Mouse (Mus musculus) MEL (cell line): ENCODE measurements at regions not wholly inside any gene's neighbourhood (a gene's known extent, or its start where the extent isn't known, plus 50 kb on each side); places are given as distances from the start of the nearest gene placed in this dataset.

Experiments used
- DNase-seq: peaks from one replicate; pipeline ENCODE4 v3.0.0; 2011; ENCODE audit warnings: low read depth, low spot score
- H3K27ac ChIP-seq: 2 replicates; pipeline ENCODE4 v1.5.1; 2012; ENCODE audit warnings: low read depth, mild to moderate bottlenecking, control low read depth, low read length, moderate library complexity; ENCODE audit not compliant: control insufficient read depth
- H3K27me3 ChIP-seq, 2 experiments: fragments of 150-350 bp in 1 of 2; sonication (generic) in 1 of 2; 2 replicates each; pipeline ENCODE4 v1.6.1; 2012; ENCODE audit warnings: low read length in 2 of 2, mild to moderate bottlenecking in 2 of 2, improper control_type of control experiment in 1 of 2, moderate library complexity in 1 of 2; ENCODE audit not compliant: insufficient read depth in 2 of 2, control insufficient read depth in 1 of 2
- H3K36me3 ChIP-seq, 2 experiments: 2 replicates each; pipeline ENCODE4 v1.6.1; 2012 to 2014; ENCODE audit warnings: low read length in 2 of 2, improper control_type of control experiment in 1 of 2, inconsistent platforms in 1 of 2, mild to moderate bottlenecking in 1 of 2; ENCODE audit not compliant: insufficient read depth in 2 of 2, control insufficient read depth in 1 of 2
- H3K4me1 ChIP-seq, 2 experiments: fragments of 150-350 bp in 1 of 2; sonication (generic) in 1 of 2; 2 replicates each; pipeline ENCODE4 v1.6.1; 2012; ENCODE audit warnings: low read length in 2 of 2, improper control_type of control experiment in 1 of 2, mild to moderate bottlenecking in 1 of 2; ENCODE audit not compliant: insufficient read depth in 2 of 2, control insufficient read depth in 1 of 2
- H3K4me3 ChIP-seq, 2 experiments: fragments of 150-350 bp in 1 of 2; sonication (generic) in 1 of 2; 2 replicates each; pipeline ENCODE4 v1.5.1; 2012; ENCODE audit warnings: low read depth in 2 of 2, low read length in 2 of 2, mild to moderate bottlenecking in 2 of 2, moderate library complexity in 2 of 2, control low read depth in 1 of 2, improper control_type of control experiment in 1 of 2; ENCODE audit not compliant: control insufficient read depth in 1 of 2, insufficient read depth in 1 of 2
- H3K79me2 ChIP-seq: 2 replicates; pipeline ENCODE4 v1.6.1; 2012; ENCODE audit warnings: mild to moderate bottlenecking, low read length, moderate library complexity; ENCODE audit not compliant: control insufficient read depth, poor library complexity, insufficient read depth
- H3K9ac ChIP-seq: 2 replicates; pipeline ENCODE4 v1.6.1; 2012; ENCODE audit warnings: low read depth, mild to moderate bottlenecking, control low read depth, low read length, moderate library complexity; ENCODE audit not compliant: control insufficient read depth, poor library complexity, severe bottlenecking
- H3K9me3 ChIP-seq: fragments of 150-350 bp; sonication (generic); replicated peaks from 2 replicates; pipeline ENCODE4 v1.6.1; 2012; ENCODE audit warnings: mild to moderate bottlenecking, low read length, improper control_type of control experiment, moderate library complexity; ENCODE audit not compliant: insufficient read depth
- BHLHE40 ChIP-seq: IDR thresholded peaks from 2 replicates; pipeline ENCODE4 v1.6.1; 2012; ENCODE audit warnings: low read depth, mild to moderate bottlenecking, inconsistent platforms, low read length, improper control_type of control experiment, borderline replicate concordance
- CHD1 ChIP-seq: IDR thresholded peaks from 2 replicates; pipeline ENCODE4 v1.6.1; 2012; ENCODE audit warnings: low read depth, mild to moderate bottlenecking, inconsistent platforms, low read length, improper control_type of control experiment
- CTCF ChIP-seq, 3 experiments: IDR thresholded peaks in 2 of 3; conservative IDR thresholded peaks in 1 of 3; 2 replicates each; pipeline ENCODE4 v1.5.1; 2011 to 2012; ENCODE audit warnings: low read length in 3 of 3, low read depth in 2 of 3, mild to moderate bottlenecking in 2 of 3, improper control_type of control experiment in 1 of 3, inconsistent platforms in 1 of 3, mixed read lengths in 1 of 3, moderate library complexity in 1 of 3; ENCODE audit not compliant: control insufficient read depth in 1 of 3, insufficient read depth in 1 of 3, poor library complexity in 1 of 3, severe bottlenecking in 1 of 3
- E2F4 ChIP-seq: IDR thresholded peaks from 2 replicates; pipeline ENCODE4 v1.6.1; 2011; ENCODE audit warnings: low read depth, low read length, improper control_type of control experiment, borderline replicate concordance
- EP300 ChIP-seq, 2 experiments: IDR thresholded peaks; 2 replicates each; pipeline ENCODE4 v1.6.1; 2011; ENCODE audit warnings: improper control_type of control experiment in 2 of 2, low read length in 2 of 2, low read depth in 1 of 2, mild to moderate bottlenecking in 1 of 2
- ETS1 ChIP-seq: IDR thresholded peaks from 2 replicates; pipeline ENCODE4 v1.6.1; 2012; ENCODE audit warnings: low read depth, mild to moderate bottlenecking, inconsistent platforms, low read length, improper control_type of control experiment, moderate library complexity
- GABPA ChIP-seq: IDR thresholded peaks from 2 replicates; pipeline ENCODE4 v1.6.1; 2012; ENCODE audit warnings: low read depth, mild to moderate bottlenecking, inconsistent platforms, low read length, improper control_type of control experiment, moderate library complexity
- KAT2A ChIP-seq: conservative IDR thresholded peaks from 2 replicates; pipeline ENCODE4 v1.6.1; 2012; ENCODE audit warnings: low read depth, low read length, improper control_type of control experiment, inconsistent platforms
- MAZ ChIP-seq: IDR thresholded peaks from 2 replicates; pipeline ENCODE4 v1.6.1; 2012; ENCODE audit warnings: low read depth, mild to moderate bottlenecking, inconsistent platforms, low read length, improper control_type of control experiment
- MEF2A ChIP-seq: IDR thresholded peaks from 2 replicates; pipeline ENCODE4 v1.6.1; 2014; ENCODE audit warnings: low read depth, mild to moderate bottlenecking, inconsistent platforms, low read length, improper control_type of control experiment; ENCODE audit not compliant: poor library complexity, insufficient replicate concordance, severe bottlenecking; ENCODE audit errors: extremely low read depth
- MYB ChIP-seq: IDR thresholded peaks from 2 replicates; pipeline ENCODE4 v1.6.1; 2011; ENCODE audit warnings: mild to moderate bottlenecking, low read depth, low read length, improper control_type of control experiment
- NELFE ChIP-seq: IDR thresholded peaks from 2 replicates; pipeline ENCODE4 v1.6.1; 2011; ENCODE audit warnings: low read depth, low read length, improper control_type of control experiment
- NRF1 ChIP-seq: IDR thresholded peaks from 2 replicates; pipeline ENCODE4 v1.6.1; 2014; ENCODE audit warnings: low read depth, mild to moderate bottlenecking, inconsistent platforms, low read length, improper control_type of control experiment, moderate library complexity; ENCODE audit not compliant: poor library complexity, insufficient read depth, severe bottlenecking
- POLR2A ChIP-seq, 2 experiments: IDR thresholded peaks; 2 replicates each; pipeline ENCODE4 v1.6.1; 2011 to 2012; ENCODE audit warnings: low read length in 2 of 2, mild to moderate bottlenecking in 2 of 2, control low read depth in 1 of 2, improper control_type of control experiment in 1 of 2, low read depth in 1 of 2, moderate library complexity in 1 of 2; ENCODE audit not compliant: control insufficient read depth in 1 of 2, insufficient read depth in 1 of 2, poor library complexity in 1 of 2
- RAD21 ChIP-seq: IDR thresholded peaks from 2 replicates; pipeline ENCODE4 v1.6.1; 2011; ENCODE audit warnings: mild to moderate bottlenecking, low read depth, low read length, improper control_type of control experiment
- SIN3A ChIP-seq: IDR thresholded peaks from 2 replicates; pipeline ENCODE4 v1.6.1; 2012; ENCODE audit warnings: low read length, improper control_type of control experiment, inconsistent platforms
- SMC3 ChIP-seq: IDR thresholded peaks from 2 replicates; pipeline ENCODE4 v1.6.1; 2011; ENCODE audit warnings: low read depth, low read length, improper control_type of control experiment
- TAL1 ChIP-seq: IDR thresholded peaks from 2 replicates; pipeline ENCODE4 v1.6.1; 2012; ENCODE audit warnings: mild to moderate bottlenecking, inconsistent platforms, low read length, moderate library complexity, mixed read lengths
- TCF12 ChIP-seq: IDR thresholded peaks from 2 replicates; pipeline ENCODE4 v1.6.1; 2014; ENCODE audit warnings: low read depth, mild to moderate bottlenecking, inconsistent platforms, low read length, improper control_type of control experiment, moderate library complexity
- UBTF ChIP-seq: IDR thresholded peaks from 2 replicates; pipeline ENCODE4 v1.6.1; 2012; ENCODE audit warnings: low read depth, mild to moderate bottlenecking, inconsistent platforms, low read length, improper control_type of control experiment, moderate library complexity, borderline replicate concordance; ENCODE audit not compliant: insufficient read depth
- USF1 ChIP-seq: IDR thresholded peaks from 2 replicates; pipeline ENCODE4 v1.6.1; 2014; ENCODE audit warnings: low read depth, mild to moderate bottlenecking, inconsistent platforms, low read length, improper control_type of control experiment, moderate library complexity
- USF2 ChIP-seq, 2 experiments: IDR thresholded peaks; 2 replicates each; pipeline ENCODE4 v1.6.1; 2011 to 2012; ENCODE audit warnings: improper control_type of control experiment in 2 of 2, low read length in 2 of 2, borderline replicate concordance in 1 of 2, inconsistent platforms in 1 of 2, low read depth in 1 of 2, mild to moderate bottlenecking in 1 of 2; ENCODE audit not compliant: insufficient read depth in 1 of 2
- ZC3H11A ChIP-seq: IDR thresholded peaks from 2 replicates; pipeline ENCODE4 v1.6.1; 2012; ENCODE audit warnings: low read depth, mild to moderate bottlenecking, inconsistent platforms, low read length, improper control_type of control experiment
- ZKSCAN1 ChIP-seq: IDR thresholded peaks from 2 replicates; pipeline ENCODE4 v1.6.1; 2012; ENCODE audit warnings: low read depth, mild to moderate bottlenecking, inconsistent platforms, low read length, improper control_type of control experiment, moderate library complexity
- ZNF384 ChIP-seq: IDR thresholded peaks from 2 replicates; pipeline ENCODE4 v1.6.1; 2012; ENCODE audit warnings: low read depth, mild to moderate bottlenecking, inconsistent platforms, low read length, improper control_type of control experiment

GRCm38 (mm10) chr13:44131916-44132315, 347.3 kb downstream of the Cd83 start:
- no peak for TF ChIP-seq SMC3
- no peak for TF ChIP-seq ZNF384
- no peak for TF ChIP-seq RAD21
- no peak for TF ChIP-seq BHLHE40
- no peak for TF ChIP-seq GABPA
- no peak for TF ChIP-seq MAZ
- TF ChIP-seq UBTF, result no peak
- no peak for TF ChIP-seq MEF2A
- TF ChIP-seq ZC3H11A, result no peak
- TF ChIP-seq TCF12, result no peak
- TF ChIP-seq USF2 (IDR thresholded peaks at IDR 0.05; ENCODE audit: borderline replicate concordance in 1 of 2, insufficient read depth in 1 of 2, low read depth in 1 of 2, low read length in 2 of 2), result no peak
- TF ChIP-seq NRF1, result no peak
- TF ChIP-seq NELFE, result no peak
- TF ChIP-seq CHD1, result no peak
- TF ChIP-seq KAT2A, result no peak
- no peak for TF ChIP-seq MYB
- no peak for TF ChIP-seq E2F4
- no peak for TF ChIP-seq POLR2A (IDR thresholded peaks at IDR 0.05; ENCODE audit: control insufficient read depth in 1 of 2, insufficient read depth in 1 of 2, low read depth in 1 of 2, low read length in 2 of 2, poor library complexity in 1 of 2)
- no peak for TF ChIP-seq USF1
- TF ChIP-seq TAL1, result no peak

GRCm38 (mm10) chr13:44132510-44132909, 347.9 kb downstream of the Cd83 start:
- TF ChIP-seq ZC3H11A, result no peak
- no peak for TF ChIP-seq BHLHE40
- no peak for TF ChIP-seq ETS1
- TF ChIP-seq E2F4, result no peak
- no peak for TF ChIP-seq TAL1
- TF ChIP-seq SIN3A, result no peak
- TF ChIP-seq ZKSCAN1, result no peak
- no peak for TF ChIP-seq EP300 (IDR thresholded peaks at IDR 0.05; ENCODE audit: low read depth in 1 of 2, low read length in 2 of 2)
- no peak for TF ChIP-seq USF2 (IDR thresholded peaks at IDR 0.05; ENCODE audit: borderline replicate concordance in 1 of 2, insufficient read depth in 1 of 2, low read depth in 1 of 2, low read length in 2 of 2)
- TF ChIP-seq CTCF (IDR thresholded peaks at IDR 0.05 in 2 of 3, conservative IDR thresholded peaks at IDR 0.05 in 1 of 3; ENCODE audit: control insufficient read depth in 1 of 3, insufficient read depth in 1 of 3, low read depth in 2 of 3, low read length in 3 of 3, poor library complexity in 1 of 3, severe bottlenecking in 1 of 3), result no peak
- TF ChIP-seq MYB, result no peak
- TF ChIP-seq USF1, result no peak
- TF ChIP-seq GABPA, result no peak
- no peak for TF ChIP-seq KAT2A
- TF ChIP-seq MAZ, result no peak
- H3K9me3 ChIP-seq, result no peaks in the 10 kb centered on the region
- no peak overlapping the region for H3K27ac ChIP-seq
- H3K4me3 ChIP-seq, result no peak overlapping the region
- no peaks in the 10 kb centered on the region for H3K36me3 ChIP-seq
- no peaks in the 10 kb centered on the region for H3K4me1 ChIP-seq
- no peak for DNase-seq
- H3K9ac ChIP-seq, result no peak overlapping the region
- H3K79me2 ChIP-seq, result no peaks in the 10 kb centered on the region
- no peaks in the 10 kb centered on the region for H3K27me3 ChIP-seq

More at GRCm38 (mm10) chr13:44131916-44132315, 347.3 kb downstream of the Cd83 start:
- Histone ChIP-seq H3K4me3 (no peak overlapping the region), H3K79me2 (no peaks in the 10 kb centered on the region), H3K36me3 (no peaks in the 10 kb centered on the region), H3K27me3 (no peaks in the 10 kb centered on the region), H3K27ac (no peak overlapping the region), H3K9me3 (no peaks in the 10 kb centered on the region), H3K4me1 (no peaks in the 10 kb centered on the region), H3K9ac (no peak overlapping the region)
- no peak for DNase-seq
